Mouse (Mus musculus) lung, postnatal 0 days (tissue): ENCODE data around the gene Onecut1. TPM values are rescaled to one million over a fixed set of nuclear protein-coding genes. Genes with fewer than 3 reads are reported as not detected.

Source experiments
- ATAC-seq: fragments of 200-750 bp; cut with Nextera tagmentation; 2 replicates; pipeline ENCODE4 v1.8.0; 2017; ENCODE audit warnings: moderate library complexity
- DNase-seq: peaks from one replicate; pipeline ENCODE4 v3.0.0-alpha.2; 2016; ENCODE audit warnings: low spot score
- H3K27ac ChIP-seq: fragments of 300-500 bp; sonication (generic); 2 replicates; pipeline ENCODE4 v1.5.1; 2014; ENCODE audit warnings: antibody characterized with exemption, mild to moderate bottlenecking, low read length, mixed read lengths
- H3K27me3 ChIP-seq: fragments of 300-500 bp; sonication (generic); replicated peaks from 2 replicates; pipeline ENCODE4 v1.6.1; 2014; ENCODE audit warnings: low read length, mixed read lengths; ENCODE audit not compliant: insufficient read depth
- H3K36me3 ChIP-seq: fragments of 300-500 bp; sonication (generic); 2 replicates; pipeline ENCODE4 v1.6.1; 2014; ENCODE audit warnings: low read length, mixed read lengths; ENCODE audit not compliant: insufficient read depth
- H3K4me1 ChIP-seq: fragments of 300-500 bp; sonication (generic); 2 replicates; pipeline ENCODE4 v1.6.1; 2014; ENCODE audit warnings: antibody characterized with exemption, low read depth, low read length, mixed read lengths; ENCODE audit not compliant: insufficient read depth
- H3K4me2 ChIP-seq: fragments of 300-500 bp; sonication (generic); replicated peaks from 2 replicates; pipeline ENCODE4 v1.6.1; 2014; ENCODE audit warnings: low read depth, mild to moderate bottlenecking, low read length, moderate library complexity, mixed read lengths
- H3K4me3 ChIP-seq: fragments of 300-500 bp; sonication (generic); 2 replicates; pipeline ENCODE4 v1.5.1; 2014; ENCODE audit warnings: low read depth, low read length
- H3K9ac ChIP-seq: fragments of 300-500 bp; sonication (generic); replicated peaks from 2 replicates; pipeline ENCODE4 v1.6.1; 2014; ENCODE audit warnings: low read depth, mild to moderate bottlenecking
- H3K9me3 ChIP-seq: fragments of 300-500 bp; sonication (generic); 2 replicates; pipeline ENCODE4 v1.6.1; 2016; ENCODE audit warnings: low read length, mixed read lengths
- CTCF ChIP-seq: IDR thresholded peaks from 2 replicates; pipeline ENCODE4 v1.5.1; 2016; ENCODE audit warnings: antibody characterized with exemption, mild to moderate bottlenecking
- EP300 ChIP-seq: IDR thresholded peaks from 2 replicates; pipeline ENCODE4 v1.6.1; 2016; ENCODE audit warnings: antibody characterized with exemption, mild to moderate bottlenecking, control low read depth
- WGBS: fragments of 180-500 bp; shearing (Covaris S2); extraction: QIAGEN DNeasy Blood & Tissue Kit; methylation state at CpG from one replicate; pipeline ENCODE4 v1.1.7; 2014; 5-methylcytosine and 5-hydroxymethylcytosine counted together
- polyA plus RNA-seq: library from polyadenylated mRNA; unstranded; fragments of >200 nt; fragmentation: Nextera tagmentation; extraction: Ambion mirVana; gene quantifications from 2 replicates; pipeline ENCODE4 v1.2.1, GENCODE M21; 2015

Gene Onecut1
- polyA plus RNA-seq, 1 experiment from 2014 or later = not detected

GRCm38 (mm10) chr9:74920450-74920849, 58.7 kb downstream of the Onecut1 start:
- Histone ChIP-seq H3K9ac (no peak overlapping the region), H3K36me3 (no peaks in the 10 kb centered on the region), H3K4me1 (no peaks in the 10 kb centered on the region), H3K27me3 (no peaks in the 10 kb centered on the region), H3K9me3 (no peaks in the 10 kb centered on the region; the same call in 1 of the 2 replicates), H3K4me2 (no peak overlapping the region), H3K4me3 (no peak overlapping the region), H3K27ac (no peak overlapping the region)
- DNase-seq (peak; percentile 21), ATAC-seq (no peak)
- 85% methylated on average over 12 of the region's 12 CpGs for WGBS
- no peak for TF ChIP-seq EP300
- TF ChIP-seq CTCF = no peak

GRCm38 (mm10) chr9:74921422-74921821, 59.7 kb downstream of the Onecut1 start:
- Histone ChIP-seq H3K9ac (no peak overlapping the region), H3K36me3 (no peaks in the 10 kb centered on the region), H3K27me3 (no peaks in the 10 kb centered on the region), H3K27ac (no peak overlapping the region), H3K4me2 (no peak overlapping the region), H3K4me1 (no peaks in the 10 kb centered on the region), H3K9me3 (no peaks in the 10 kb centered on the region; the same call in 1 of the 2 replicates), H3K4me3 (no peak overlapping the region)
- TF ChIP-seq CTCF (no peak), EP300 (no peak)
- DNase-seq (peak; percentile 11), ATAC-seq (peak; percentile 32; the same call in 1 of the 2 replicates)
- WGBS = 26% methylated on average over 1 of the region's 1 CpGs

GRCm38 (mm10) chr9:74922884-74923283, 61.2 kb downstream of the Onecut1 start:
- Histone ChIP-seq H3K27ac (no peak overlapping the region), H3K36me3 (no peaks in the 10 kb centered on the region), H3K4me2 (no peak overlapping the region), H3K27me3 (no peaks in the 10 kb centered on the region), H3K9ac (no peak overlapping the region), H3K4me1 (no peaks in the 10 kb centered on the region), H3K9me3 (no peaks in the 10 kb centered on the region), H3K4me3 (no peak overlapping the region)
- WGBS = 56% methylated on average over 3 of the region's 3 CpGs
- no peak for DNase-seq
- ATAC-seq = no peak
- TF ChIP-seq EP300 = no peak
- no peak for TF ChIP-seq CTCF

- Histone ChIP-seq H3K27ac (no peak overlapping the region), H3K9ac (no peak overlapping the region), H3K27me3 (no peaks in the 10 kb centered on the region), H3K4me2 (no peak overlapping the region), H3K9me3 (no peaks in the 10 kb centered on the region), H3K36me3 (no peaks in the 10 kb centered on the region), H3K4me1 (no peaks in the 10 kb centered on the region), H3K4me3 (no peak overlapping the region)
- ATAC-seq = no peak
- TF ChIP-seq CTCF = no peak
- TF ChIP-seq EP300 = no peak
- no peak for DNase-seq
- 84% methylated on average over 6 of the region's 6 CpGs for WGBS
These were observed 61.7 kb downstream of the Onecut1 start for GRCm38 (mm10) chr9:74923291-74923977.

- Histone ChIP-seq H3K4me1 (no peaks in the 10 kb centered on the region), H3K27me3 (no peaks in the 10 kb centered on the region), H3K36me3 (no peaks in the 10 kb centered on the region), H3K9ac (no peak overlapping the region), H3K4me3 (no peak overlapping the region), H3K4me2 (no peak overlapping the region), H3K27ac (no peak overlapping the region), H3K9me3 (no peaks in the 10 kb centered on the region)
- DNase-seq = no peak
- TF ChIP-seq CTCF (no peak), EP300 (no peak)
- no peak for ATAC-seq
- WGBS = 82% methylated on average over 10 of the region's 10 CpGs
These were observed 63.6 kb downstream of the Onecut1 start for GRCm38 (mm10) chr9:74925220-74925769.

- no peak overlapping the region for H3K4me2 ChIP-seq
- ATAC-seq = no peak
- TF ChIP-seq EP300 (no peak), CTCF (no peak)
- no peaks in the 10 kb centered on the region for H3K9me3 ChIP-seq
- H3K4me1 ChIP-seq = no peaks in the 10 kb centered on the region
- H3K27ac ChIP-seq = no peak overlapping the region
- no peak overlapping the region for H3K9ac ChIP-seq
- WGBS = 84% methylated on average over 4 of the region's 4 CpGs
- no peaks in the 10 kb centered on the region for H3K36me3 ChIP-seq
- DNase-seq = no peak
- no peaks in the 10 kb centered on the region for H3K27me3 ChIP-seq
- no peak overlapping the region for H3K4me3 ChIP-seq
These were observed 68.3 kb downstream of the Onecut1 start for GRCm38 (mm10) chr9:74929981-74930423.
